Mouse (Mus musculus) embryo, embryonic 10 days (tissue): ENCODE data around the gene Exosc5.

Experiments used
- DNase-seq: peaks from one replicate; pipeline ENCODE4 v3.0.0-alpha.2; 2015; ENCODE audit warnings: low spot score

The Exosc5 gene

DNA sequence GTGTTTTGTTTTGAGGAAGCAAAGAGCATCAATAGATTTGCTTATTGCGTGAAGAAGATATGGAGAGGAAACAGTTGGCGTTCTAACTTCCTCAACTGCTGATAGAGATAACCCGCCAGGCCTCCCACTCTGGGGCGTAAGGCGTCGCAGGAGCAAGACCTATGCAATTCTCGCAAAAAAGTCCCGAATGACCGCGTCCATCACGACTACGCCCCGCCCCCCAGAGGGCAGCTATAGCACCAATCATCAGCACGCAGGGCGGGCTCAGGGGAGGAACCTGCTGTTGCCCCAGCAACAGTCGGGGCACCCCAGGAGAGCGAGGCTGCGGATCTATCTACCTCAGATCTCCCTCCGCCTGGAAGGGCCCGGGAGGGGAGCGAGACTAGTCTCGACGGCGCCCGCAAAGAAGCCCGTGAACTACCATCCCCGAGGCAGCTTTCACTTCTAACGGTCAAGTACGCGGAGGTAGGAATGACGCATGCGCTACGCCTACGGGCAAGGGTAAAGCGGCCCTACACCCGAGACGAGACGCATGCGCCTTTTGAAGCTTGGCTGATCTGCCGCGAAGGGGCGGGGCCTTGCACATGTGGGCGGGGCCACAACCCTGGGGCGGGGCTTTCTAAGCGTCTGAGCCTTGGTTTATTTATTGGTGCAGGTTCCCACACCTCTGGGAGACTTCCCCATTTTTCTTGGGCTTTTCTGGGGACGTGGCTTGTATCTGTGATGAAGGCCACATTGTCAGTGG lies 21.7 kb downstream of the Exosc5 start, which contains the start of gene B9d2:
TSS of gene B9d2 (plus strand) at position 267 of the 745 bp plus-strand sequence.
- peak; percentile 97 for DNase-seq

DNA sequence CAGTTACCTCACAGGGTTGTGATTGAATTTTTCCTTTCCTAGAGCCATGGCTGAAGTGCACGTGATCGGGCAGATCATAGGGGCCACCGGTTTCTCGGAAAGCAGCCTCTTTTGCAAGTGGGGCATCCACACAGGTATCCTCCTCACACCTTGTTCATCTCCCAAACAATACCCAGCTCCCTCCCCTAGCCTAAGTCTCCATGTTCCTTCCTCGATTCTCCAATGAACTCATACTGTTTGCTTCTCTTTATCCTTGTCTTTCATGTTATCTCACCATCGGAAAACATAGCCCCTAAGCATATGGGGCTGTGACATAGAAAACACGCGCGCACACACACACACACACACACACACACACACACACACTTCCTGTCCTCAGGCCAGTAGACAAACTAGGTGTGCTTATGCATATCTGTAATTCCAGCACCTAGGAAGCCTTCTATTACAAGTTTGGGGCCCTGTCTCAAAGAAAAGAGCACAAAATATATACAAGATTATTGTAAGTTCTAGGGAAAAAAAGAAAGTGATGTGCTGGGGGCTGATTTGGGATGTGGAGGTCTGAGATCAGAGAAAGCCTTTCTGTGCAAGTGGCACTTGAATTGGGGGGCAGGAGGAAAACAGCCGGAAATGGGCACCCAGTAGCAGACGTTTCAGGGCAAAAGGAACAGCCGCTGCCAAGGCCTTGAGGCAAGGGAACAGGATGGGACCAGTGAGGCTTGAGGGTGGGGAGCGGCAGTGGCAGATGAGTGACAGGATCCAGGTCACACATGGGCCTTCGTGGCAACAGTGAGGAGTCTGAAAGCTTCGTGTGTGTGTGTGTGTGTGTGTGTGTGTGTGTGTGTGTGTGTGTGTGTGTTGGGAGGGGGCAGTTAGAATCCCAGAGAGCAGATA lies 22.6 kb downstream of the Exosc5 start:
- no peak for DNase-seq

DNA sequence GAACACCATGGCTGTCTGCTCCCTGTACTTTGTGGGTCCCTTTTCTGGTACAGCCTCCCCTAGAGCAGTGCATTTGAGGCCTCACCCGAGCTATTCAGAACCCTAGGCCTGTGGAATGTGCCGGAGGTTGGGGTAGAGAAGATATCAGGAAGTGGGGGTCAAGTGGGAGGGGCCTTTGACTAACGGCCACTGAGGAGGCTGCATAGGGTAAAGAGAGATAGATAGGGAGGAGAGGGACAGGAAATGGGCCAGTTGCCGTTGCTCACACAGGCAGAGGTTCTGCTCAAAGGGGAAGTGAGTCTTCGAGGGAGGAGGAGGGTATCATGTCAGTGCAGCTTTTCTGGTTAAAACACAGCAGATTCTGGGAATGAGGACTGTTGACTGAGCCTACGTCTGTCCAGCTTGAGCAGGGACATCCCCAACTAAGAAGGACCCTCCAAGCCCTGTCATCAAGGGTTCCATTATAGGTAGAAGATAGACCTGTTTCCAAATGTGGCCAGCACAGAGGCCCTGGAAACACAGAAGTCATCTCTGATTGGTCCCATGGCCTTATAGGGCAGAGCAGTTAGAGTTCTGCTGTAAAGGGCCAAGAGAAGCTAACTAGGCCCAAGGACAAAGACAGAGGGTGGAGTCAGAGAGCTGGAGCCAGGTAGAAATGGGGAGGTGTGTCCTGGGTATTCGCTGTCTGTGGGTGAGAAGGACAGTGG lies 24.7 kb downstream of the Exosc5 start:
- no peak for DNase-seq

DNA sequence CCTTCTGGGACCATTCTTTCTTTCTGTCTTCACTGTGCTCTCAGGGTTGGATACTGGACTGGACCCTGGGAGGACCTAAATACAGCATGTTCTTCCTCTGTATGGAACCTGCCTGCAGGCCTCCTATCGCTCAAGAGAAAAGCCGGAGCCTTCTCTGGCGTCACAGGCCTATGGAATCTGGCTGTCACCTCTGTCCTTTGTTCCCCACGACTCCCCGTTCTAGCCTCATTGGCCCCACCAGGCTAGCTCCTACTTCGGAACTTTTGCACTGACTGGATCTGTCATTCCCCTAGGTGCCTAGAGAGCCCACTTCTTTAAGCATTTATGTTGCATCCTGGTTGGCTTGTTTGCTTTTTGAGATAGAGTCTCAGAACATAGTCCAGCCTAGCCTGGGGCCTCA lies 25.7 kb downstream of the Exosc5 start:
- no peak for DNase-seq

DNA sequence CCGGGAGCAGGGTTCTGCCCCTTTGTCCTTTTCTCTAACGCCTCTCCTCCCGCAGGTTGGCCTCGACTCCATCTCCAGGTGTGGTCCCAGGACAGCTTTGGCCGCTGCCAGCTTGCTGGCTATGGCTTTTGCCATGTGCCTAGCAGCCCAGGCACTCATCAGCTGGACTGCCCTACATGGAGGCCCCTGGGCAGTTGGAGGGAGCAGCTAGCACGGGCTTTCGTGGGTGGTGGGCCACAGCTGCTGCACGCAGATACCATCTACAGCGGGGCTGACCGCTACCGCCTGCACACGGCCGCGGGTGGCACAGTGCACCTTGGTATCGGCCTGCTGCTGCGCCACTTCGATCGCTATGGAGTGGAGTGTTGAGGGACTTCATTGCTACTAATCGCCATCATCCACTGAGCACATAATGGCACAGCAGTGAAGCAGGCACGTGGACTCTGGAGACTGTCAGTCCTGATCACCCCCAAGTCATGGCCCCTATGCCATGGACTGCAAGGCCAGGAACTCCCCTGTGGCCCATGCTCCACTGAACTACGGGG lies 27.0 kb downstream of the Exosc5 start:
- no peak for DNase-seq

DNA sequence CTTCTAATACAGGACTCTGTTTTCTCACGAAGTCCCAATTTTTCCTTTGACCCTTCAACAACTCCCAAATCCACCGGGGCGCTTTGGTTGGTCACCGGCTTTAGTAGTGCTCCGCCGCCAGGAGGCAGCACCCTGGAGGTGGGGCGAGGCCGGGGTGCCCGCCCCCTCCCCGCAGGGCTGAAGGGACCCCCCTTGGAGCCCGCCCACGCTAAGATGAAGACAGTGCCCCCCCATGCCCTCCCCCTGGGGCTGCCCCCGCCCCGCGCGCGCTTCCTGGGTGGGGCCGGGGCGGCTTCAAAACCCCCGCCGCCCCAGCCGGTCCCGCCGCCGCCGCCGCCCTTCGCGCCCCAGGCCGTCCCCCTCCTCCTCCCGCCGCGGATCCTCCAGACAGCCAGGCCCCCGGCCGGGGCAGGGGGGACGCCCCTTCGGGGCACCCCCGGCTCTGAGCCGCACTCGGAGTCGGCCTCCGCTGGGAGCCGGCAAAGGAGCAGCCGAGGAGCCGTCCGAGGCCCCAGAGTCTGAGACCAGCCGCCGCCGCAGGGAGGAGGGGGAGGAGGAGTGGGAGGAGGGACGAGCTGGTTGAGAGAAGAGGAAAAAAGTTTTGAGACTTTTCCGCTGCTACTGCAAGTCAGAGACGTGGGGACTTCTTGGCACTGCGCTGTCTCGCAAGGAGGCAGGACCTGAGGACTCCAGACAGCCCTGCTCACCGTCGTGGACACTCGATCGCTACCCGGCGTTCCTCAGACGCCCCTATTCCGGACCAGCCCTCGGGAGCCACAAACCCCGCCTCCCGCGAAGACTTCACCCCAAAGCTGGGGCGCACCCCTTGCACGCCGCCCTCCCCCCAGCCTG lies 27.9 kb downstream of the Exosc5 start, which contains the start of gene Tgfb1:
TSS of gene Tgfb1 (plus strand) at position 323 of the 852 bp plus-strand sequence.
- peak; percentile 77 for DNase-seq

DNA sequence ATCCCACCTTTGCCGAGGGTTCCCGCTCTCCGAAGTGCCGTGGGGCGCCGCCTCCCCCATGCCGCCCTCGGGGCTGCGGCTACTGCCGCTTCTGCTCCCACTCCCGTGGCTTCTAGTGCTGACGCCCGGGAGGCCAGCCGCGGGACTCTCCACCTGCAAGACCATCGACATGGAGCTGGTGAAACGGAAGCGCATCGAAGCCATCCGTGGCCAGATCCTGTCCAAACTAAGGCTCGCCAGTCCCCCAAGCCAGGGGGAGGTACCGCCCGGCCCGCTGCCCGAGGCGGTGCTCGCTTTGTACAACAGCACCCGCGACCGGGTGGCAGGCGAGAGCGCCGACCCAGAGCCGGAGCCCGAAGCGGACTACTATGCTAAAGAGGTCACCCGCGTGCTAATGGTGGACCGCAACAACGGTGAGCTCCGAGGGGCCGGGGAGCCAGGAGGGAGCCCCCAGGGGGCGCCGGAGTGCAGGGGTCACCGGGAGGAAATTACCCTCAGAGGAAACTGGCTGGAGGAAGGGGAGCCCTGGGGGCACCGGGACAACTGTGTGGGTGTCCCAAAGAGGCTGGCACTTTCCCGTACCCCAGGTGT lies 28.9 kb downstream of the Exosc5 start:
- peak; percentile 43 for DNase-seq

DNA sequence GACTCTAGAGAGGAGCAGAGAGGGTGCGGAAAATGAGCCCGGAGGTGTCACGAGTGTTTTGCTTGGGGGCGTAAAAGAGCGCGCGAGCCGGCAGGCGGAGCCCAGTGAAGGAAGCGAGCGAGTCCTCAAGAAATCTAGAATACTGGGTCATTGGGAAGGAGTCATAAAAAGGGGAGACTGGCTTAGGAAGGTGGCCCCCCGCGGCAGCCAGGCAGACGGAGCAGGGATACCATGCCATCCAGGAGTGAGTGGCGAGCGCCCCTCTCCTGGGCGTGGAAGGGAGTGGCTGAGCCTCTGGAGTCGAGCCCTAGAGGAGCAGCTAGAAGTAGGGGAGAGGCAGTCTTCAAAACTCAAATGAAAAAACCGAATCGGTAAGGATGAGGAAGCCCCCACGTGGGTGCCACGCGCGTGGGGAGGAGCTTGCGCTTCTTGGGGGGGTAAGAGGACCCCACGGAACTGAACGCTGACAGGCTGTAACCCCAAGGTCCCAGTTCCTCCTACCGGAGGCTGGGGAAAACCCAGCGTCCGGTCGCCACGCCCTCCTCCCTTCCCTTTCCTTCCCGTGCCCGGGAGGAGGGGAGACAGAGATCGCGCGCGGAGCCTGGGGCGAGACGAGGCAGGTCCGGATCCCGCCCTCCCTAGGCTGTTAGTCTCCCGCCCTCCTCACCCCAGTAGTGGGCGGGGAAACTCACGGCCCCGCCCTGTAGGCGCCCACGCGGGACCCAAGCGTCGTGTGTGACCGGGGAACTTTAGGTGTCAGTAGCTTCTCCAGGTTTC lies 30.0 kb downstream of the Exosc5 start:
- DNase-seq = peak; percentile 74

DNA sequence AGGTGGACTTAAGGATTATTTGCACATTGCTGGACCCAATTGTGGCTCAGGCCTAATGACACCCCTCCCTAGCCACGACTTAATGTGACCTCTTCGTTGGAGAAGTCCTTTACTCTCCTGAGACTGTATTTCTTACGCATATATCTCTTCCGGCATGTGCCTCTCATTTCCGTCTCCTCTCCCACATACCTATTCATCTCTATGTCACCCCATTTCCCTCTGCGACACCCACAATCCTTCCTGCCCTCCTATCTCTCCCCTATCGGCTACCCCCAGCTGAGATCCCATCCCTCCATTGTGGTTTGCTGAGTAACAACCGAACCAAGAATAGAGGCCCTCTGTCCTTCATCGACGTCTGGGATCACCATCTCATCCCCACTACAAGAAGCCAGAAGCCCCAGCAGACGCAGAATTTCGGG lies 30.6 kb downstream of the Exosc5 start:
- DNase-seq = no peak

DNA sequence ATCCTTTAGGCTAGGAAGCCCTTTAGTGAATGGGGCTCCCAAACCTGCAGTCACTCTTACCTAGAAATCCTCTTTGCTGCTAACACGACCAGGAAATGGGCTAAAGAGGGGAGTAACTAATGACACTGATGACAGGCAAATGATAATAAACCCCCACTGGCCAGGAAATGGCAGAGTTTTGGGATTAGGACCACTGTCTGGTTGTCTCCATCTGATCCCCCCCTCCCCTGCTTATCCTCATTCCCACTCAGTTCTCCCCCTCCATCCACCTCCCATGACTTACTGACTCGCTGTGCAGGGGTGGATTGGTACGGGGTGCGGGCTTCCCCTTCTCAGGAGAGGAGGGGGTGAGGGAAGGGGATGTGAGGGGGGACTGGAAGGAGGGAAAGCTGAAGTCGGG lies 31.1 kb downstream of the Exosc5 start:
- no peak for DNase-seq

DNA sequence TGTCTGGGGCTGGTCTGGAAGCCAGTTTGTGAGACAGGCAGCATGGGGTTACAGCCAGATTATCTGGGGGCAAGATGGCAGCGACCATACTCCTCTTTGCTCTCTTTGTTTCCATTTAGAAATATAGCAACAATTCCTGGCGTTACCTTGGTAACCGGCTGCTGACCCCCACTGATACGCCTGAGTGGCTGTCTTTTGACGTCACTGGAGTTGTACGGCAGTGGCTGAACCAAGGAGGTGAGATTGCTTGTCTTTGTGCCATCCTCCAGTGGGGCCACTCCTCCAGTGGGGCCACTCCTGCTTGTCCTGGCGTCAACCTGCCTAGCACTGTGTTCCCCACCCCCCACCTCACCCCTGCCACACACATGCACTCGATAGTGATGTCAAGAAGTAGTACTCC lies 35.1 kb downstream of the Exosc5 start:
- DNase-seq = no peak

DNA sequence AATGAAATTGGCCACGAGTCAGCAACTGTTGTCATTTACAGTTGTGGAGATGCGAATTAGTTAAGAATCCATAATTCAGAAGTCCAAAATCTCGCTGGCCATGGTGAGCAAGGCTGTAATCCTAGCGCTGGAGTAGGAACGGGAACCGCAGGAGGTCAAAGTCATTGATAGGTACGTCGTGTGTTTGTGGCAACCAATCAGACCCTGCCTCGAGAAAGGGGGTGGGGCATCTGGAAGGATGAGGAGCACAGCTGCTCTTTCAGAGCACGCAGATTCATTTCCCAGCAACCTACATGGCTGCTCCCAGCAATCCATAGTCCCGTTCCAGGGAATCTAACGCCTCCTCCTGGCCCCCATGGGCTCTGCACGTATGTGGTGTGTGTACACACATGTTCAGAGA lies 40.9 kb downstream of the Exosc5 start:
- DNase-seq = no peak

DNA sequence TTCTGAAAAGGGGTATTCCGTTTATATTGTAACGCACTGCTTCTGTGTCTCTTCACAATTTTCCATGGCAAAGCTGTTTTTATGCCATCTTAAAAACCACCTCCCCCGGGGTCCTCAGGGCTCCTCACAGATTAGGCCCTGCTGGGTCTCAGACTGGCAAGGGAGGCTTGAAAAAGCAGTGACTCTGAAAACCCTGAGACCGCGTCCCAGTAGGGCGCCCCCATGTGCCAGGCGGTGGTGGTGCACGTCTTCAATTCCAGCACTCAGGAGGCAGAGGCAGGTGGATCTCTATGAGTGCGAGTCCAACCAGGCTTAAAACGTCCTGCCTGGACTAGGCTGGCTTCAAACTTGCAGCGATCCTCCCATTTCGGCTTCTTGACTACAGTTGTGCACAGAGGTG lies 41.8 kb downstream of the Exosc5 start:
- DNase-seq = no peak

DNA sequence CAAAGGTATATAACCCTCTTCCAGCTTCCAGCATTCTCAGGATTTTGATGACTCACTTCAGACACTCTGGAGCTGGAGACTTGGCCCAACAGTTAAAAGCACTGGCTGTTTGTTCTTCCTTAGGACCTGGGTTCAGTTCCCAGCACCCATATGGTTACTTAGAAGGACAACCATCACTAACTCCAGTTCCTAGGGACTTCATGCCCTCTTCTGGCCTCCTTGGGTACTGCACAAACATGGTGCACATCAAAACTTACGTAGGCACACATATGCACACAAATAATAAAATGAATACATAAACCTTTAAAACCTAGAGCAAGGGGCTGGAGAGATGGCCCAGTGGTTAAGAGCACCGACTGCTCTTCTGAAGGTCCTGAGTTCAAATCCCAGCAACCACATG lies 43.4 kb downstream of the Exosc5 start:
- no peak for DNase-seq

DNA sequence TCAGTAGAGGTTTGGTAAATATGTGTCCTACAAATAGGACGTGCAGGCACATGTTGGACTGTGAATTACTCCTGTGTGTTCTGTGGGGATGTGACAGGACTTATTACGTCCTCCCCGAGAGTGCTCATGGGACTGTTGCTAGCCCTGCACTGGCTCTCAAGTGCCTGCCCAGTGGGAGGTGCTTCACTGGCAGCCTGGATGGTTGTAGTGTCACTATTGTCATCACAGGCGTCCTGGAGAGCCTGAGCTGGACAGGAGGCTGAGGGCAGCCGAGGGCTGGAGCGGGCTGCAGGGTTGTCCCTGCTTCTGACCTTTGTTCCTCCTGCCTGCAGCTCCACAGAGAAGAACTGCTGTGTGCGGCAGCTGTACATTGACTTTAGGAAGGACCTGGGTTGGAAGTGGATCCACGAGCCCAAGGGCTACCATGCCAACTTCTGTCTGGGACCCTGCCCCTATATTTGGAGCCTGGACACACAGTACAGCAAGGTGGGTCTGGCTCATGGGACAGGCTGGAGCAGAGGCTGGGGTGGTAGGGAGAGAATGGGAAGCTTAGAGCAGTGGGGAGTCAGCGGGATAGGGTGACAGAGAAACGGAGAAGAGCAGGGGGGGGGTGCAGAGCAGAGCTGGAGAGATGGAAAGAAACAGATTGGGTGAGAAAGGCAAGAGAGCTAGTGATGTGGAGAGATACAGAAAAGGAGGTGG lies 45.0 kb downstream of the Exosc5 start:
- no peak for DNase-seq

DNA sequence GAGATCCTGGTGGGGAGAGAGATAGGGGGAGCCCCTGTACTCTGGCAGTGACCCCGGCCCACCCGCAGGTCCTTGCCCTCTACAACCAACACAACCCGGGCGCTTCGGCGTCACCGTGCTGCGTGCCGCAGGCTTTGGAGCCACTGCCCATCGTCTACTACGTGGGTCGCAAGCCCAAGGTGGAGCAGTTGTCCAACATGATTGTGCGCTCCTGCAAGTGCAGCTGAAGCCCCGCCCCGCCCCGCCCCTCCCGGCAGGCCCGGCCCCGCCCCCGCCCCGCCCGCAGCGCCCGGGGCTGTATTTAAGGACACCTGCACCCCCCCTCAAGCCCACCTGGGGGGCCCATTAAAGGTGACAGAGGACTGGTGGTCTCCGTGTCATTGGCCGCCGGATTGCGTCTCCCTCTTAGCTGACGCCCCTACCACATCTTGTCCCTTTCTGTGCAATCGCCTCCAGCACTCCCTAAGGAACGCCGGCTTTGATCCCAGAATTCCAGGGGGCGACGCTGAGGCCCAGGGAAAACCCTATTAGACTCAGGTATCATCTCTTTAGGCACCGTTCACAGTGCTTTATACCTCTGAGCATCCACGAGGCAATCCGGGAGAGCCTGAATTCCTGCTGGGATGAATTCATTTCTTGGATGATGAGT lies 45.9 kb downstream of the Exosc5 start:
- DNase-seq = no peak

DNA sequence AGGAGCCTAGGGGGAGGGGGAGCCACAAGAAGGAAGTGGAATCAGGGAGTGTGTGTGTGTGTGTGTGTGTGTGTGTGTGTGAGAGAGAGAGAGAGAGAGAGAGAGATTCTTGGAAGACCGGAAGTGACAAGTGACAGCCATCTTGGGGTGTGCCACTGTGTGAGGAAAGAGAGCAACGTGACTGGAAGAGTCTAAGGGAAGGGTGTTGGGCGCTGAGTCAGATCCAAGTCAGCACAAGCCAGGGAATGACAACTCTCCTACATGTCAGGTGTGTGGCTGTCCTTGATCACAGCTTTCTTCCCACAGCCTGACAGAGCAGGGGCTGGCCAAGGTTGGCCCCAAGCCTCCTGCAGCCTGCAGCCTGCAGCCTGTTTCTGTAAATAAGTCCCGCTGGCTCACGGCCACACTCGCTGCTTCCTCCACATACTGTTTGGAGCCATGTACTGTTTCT lies 46.9 kb downstream of the Exosc5 start:
- DNase-seq = no peak

DNA sequence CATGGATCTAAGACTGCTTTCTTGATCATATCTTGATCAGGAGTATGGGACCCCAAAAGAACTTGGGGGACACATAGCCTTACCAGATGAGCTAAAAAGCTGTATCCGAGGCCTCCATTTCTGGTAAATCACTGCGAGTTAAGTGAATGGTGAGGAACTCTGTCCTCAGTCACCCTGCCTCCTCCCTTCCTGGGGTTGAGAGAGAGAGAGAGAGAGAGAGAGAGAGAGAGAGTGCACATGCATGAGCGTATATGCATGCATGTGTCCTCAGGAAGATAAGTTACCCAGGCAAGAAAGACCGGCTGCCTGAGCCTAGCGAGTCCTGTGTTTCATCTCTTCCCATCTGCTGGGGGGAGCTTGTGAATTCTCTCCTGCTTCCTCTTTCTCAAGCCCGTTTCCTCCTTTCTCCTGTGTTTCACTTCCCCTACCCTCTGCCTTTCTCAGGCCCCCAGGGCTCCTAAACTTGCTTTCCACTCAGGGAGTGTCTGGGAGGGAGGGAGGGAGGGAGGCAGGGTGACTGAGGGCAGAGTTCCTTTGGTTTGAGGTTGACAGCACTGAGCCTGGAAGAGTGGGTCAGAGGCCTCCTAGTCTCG lies 47.7 kb downstream of the Exosc5 start:
- DNase-seq = no peak
